Comparison of ENCODE assay signal across 20 mouse cellular contexts in the genomic region with DNA sequence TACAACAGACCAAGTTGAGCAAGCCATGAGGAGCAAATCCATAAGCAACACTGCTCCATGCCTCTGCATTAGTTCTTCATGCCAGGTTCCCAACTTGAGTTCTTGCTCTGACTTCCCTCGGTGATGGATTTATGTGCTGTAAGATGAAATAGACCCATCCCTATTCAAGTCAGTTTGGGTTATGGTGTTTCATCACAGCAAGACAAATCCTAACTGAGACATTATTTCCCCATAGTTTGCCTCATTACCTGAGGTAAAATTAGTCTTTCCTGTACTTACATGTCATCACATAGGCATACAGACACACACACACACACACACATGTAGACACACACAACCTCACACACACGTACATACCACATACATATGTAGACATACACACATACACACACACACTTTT.
"Had no signal": no experiment of that assay in that cellular context is flagged by ENCODE, and none has a peak within 500 bp of the region (broad histone marks: within the 10 kb centered on the region; RNA-seq: fewer than 3 reads in every experiment).

No protein-coding gene starts in this region.

- H3K4me2 ChIP-seq: heart, embryonic 12.5 days; hindbrain, embryonic 15.5 days; intestine, embryonic 15.5 days; limb, embryonic 12.5 days; liver, embryonic 11.5 days; liver, embryonic 13.5 days; liver, embryonic 15.5 days had no signal

- H3K9ac ChIP-seq: heart, embryonic 12.5 days; hindbrain, embryonic 15.5 days; intestine, embryonic 15.5 days; limb, embryonic 12.5 days; liver, embryonic 13.5 days; liver, embryonic 15.5 days had no signal

- H3K9me3 ChIP-seq: heart, embryonic 10.5 days; heart, embryonic 12.5 days; hindbrain, embryonic 15.5 days; intestine, embryonic 15.5 days; limb, embryonic 10.5 days; limb, embryonic 12.5 days; liver, embryonic 13.5 days; liver, embryonic 15.5 days had no signal

- ATAC-seq: inflammation-experienced regulatory T-cells, adult 6 months; intestine, embryonic 15.5 days; intestine, postnatal 0 days had no signal

- H3K27ac ChIP-seq: heart, embryonic 10.5 days; hindbrain, embryonic 15.5 days; intestine, embryonic 15.5 days; layer of hippocampus, adult 2 months; left cerebral cortex, adult 2 months; limb, embryonic 10.5 days; limb, embryonic 12.5 days; liver, embryonic 13.5 days; liver, embryonic 15.5 days had no signal

- DNase-seq: gastrocnemius, postnatal 36 days; kidney, adult 18-20 months; kidney, adult 8-10 months; kidney, postnatal 10 days; kidney, postnatal 25 days; kidney, postnatal 4 days; liver; liver, embryonic 13.5 days had no signal

- H3K4me3 ChIP-seq: heart, embryonic 10.5 days; heart, embryonic 12.5 days; hindbrain, embryonic 15.5 days; intestine, embryonic 15.5 days; left cerebral cortex, adult 2 months; limb, embryonic 10.5 days; limb, embryonic 12.5 days; liver, embryonic 13.5 days; liver, embryonic 15.5 days had no signal

- H3K36me3 ChIP-seq: heart, embryonic 10.5 days; heart, embryonic 12.5 days; hindbrain, embryonic 15.5 days; intestine, embryonic 15.5 days; limb, embryonic 10.5 days; limb, embryonic 12.5 days; liver, embryonic 13.5 days; liver, embryonic 15.5 days had no signal

- H3K27me3 ChIP-seq: heart, embryonic 12.5 days; hindbrain, embryonic 15.5 days; intestine, embryonic 15.5 days; limb, embryonic 12.5 days; liver, embryonic 13.5 days; liver, embryonic 15.5 days had no signal

- H3K4me1 ChIP-seq: heart, embryonic 10.5 days; heart, embryonic 12.5 days; hindbrain, embryonic 15.5 days; intestine, embryonic 15.5 days; limb, embryonic 10.5 days; liver, embryonic 13.5 days; liver, embryonic 15.5 days had no signal
